Mouse (Mus musculus) liver, postnatal 0 days (tissue): Measurements from ENCODE around the gene Lrrc3c. TPM values are rescaled to one million over a fixed set of nuclear protein-coding genes. Genes with fewer than 3 reads are reported as not detected.
A peak's percentile ranks its signal among the peaks of the same experiment; 100 is the strongest.
"Not testable (repeated sequence)": the region's sequence is repeated elsewhere in the genome, so short reads cannot be mapped to it uniquely, and the experiment has no call there.

ENCODE experiments used
- ATAC-seq: fragments of 200-750 bp; cut with Nextera tagmentation; 2 replicates; pipeline ENCODE4 v1.8.0; 2017; ENCODE audit warnings: mild to moderate bottlenecking, moderate library complexity
- DNase-seq: peaks from one replicate; pipeline ENCODE4 v3.0.0-alpha.2; 2016
- H3K27ac ChIP-seq: fragments of 300-500 bp; sonication (generic); 2 replicates; pipeline ENCODE4 v1.5.1; 2014; ENCODE audit warnings: antibody characterized with exemption, moderate library complexity, mild to moderate bottlenecking, low read depth
- H3K27me3 ChIP-seq: fragments of 300-500 bp; sonication (generic); 2 replicates; pipeline ENCODE4 v1.6.1; 2014; ENCODE audit warnings: low read length, control low read depth, mixed read lengths; ENCODE audit not compliant: insufficient read depth
- H3K36me3 ChIP-seq: fragments of 300-500 bp; sonication (generic); replicated peaks from 2 replicates; pipeline ENCODE4 v1.6.1; 2014; ENCODE audit warnings: mild to moderate bottlenecking, control low read depth, low read length, moderate library complexity, mixed read lengths; ENCODE audit not compliant: insufficient read depth
- H3K4me1 ChIP-seq: fragments of 300-500 bp; sonication (generic); 2 replicates; pipeline ENCODE4 v1.6.1; 2014; ENCODE audit warnings: antibody characterized with exemption, mild to moderate bottlenecking, control low read depth; ENCODE audit not compliant: insufficient read depth
- H3K4me2 ChIP-seq: fragments of 300-500 bp; sonication (generic); 2 replicates; pipeline ENCODE4 v1.6.1; 2014; ENCODE audit warnings: low read depth, mild to moderate bottlenecking, low read length, moderate library complexity, mixed read lengths
- H3K4me3 ChIP-seq: fragments of 300-500 bp; sonication (generic); 2 replicates; pipeline ENCODE4 v1.5.1; 2014; ENCODE audit warnings: low read depth, low read length
- H3K9ac ChIP-seq: fragments of 300-500 bp; sonication (generic); replicated peaks from 2 replicates; pipeline ENCODE4 v1.6.1; 2014; ENCODE audit warnings: mild to moderate bottlenecking, moderate library complexity
- H3K9me3 ChIP-seq: fragments of 300-500 bp; sonication (generic); 2 replicates; pipeline ENCODE4 v1.6.1; 2016; ENCODE audit warnings: mild to moderate bottlenecking, control low read depth, low read length, mixed read lengths
- CTCF ChIP-seq: sonication (generic); IDR thresholded peaks from 2 replicates; pipeline ENCODE4 v1.5.1; 2016; ENCODE audit warnings: antibody characterized with exemption, low read depth
- EP300 ChIP-seq: IDR thresholded peaks from 2 replicates; pipeline ENCODE4 v1.6.1; 2016; ENCODE audit warnings: antibody characterized with exemption, low read depth, mild to moderate bottlenecking
- WGBS: fragments of 180-500 bp; shearing (Covaris S2); extraction: QIAGEN DNeasy Blood & Tissue Kit; methylation state at CpG from one replicate; pipeline ENCODE4 v1.1.7; 2014; ENCODE audit not compliant: insufficient replicate concordance; 5-methylcytosine and 5-hydroxymethylcytosine counted together
- polyA plus RNA-seq: library from polyadenylated mRNA; unstranded; fragments of >200 nt; fragmentation: Nextera tagmentation; extraction: Ambion mirVana; gene quantifications from 2 replicates; pipeline ENCODE4 v1.2.1, GENCODE M21; 2015

Gene Lrrc3c
- polyA plus RNA-seq, 1 experiment from 2014 or later: not detected

DNA sequence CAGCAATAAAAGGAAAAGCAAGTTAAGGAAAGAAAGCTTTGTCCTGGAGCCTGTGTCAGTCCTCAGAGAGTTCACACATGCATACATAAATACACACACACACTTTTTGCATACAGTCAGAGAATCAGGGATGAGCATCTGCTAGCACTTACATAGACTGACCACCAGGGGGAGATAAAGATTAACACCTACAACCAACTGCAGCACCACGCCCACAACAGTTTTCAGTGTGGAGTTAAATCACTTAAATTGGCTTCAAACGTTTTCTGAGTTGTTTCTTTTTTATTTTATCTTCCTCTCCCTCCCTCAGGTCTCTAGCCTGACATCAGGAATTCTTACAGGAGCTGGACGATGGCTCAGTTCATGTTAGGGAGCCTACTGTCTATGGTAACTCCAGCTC lies 8.7 kb downstream of the Lrrc3c start:
- DNase-seq (peak; percentile 33), ATAC-seq (no peak)
- Histone ChIP-seq H3K36me3 (no peaks in the 10 kb centered on the region), H3K4me3 (no peak overlapping the region), H3K4me1 (peaks cover 5% of the 10 kb centered on the region; the same call in 1 of the 2 replicates), H3K27me3 (peaks cover 8% of the 10 kb centered on the region; the same call in 1 of the 2 replicates), H3K4me2 (no peak overlapping the region), H3K27ac (no peak overlapping the region), H3K9me3 (no peaks in the 10 kb centered on the region), H3K9ac (no peak overlapping the region)
- WGBS: 10% methylated on average over 3 of the region's 3 CpGs
- TF ChIP-seq CTCF: peak; percentile 91
- TF ChIP-seq EP300: no peak

DNA sequence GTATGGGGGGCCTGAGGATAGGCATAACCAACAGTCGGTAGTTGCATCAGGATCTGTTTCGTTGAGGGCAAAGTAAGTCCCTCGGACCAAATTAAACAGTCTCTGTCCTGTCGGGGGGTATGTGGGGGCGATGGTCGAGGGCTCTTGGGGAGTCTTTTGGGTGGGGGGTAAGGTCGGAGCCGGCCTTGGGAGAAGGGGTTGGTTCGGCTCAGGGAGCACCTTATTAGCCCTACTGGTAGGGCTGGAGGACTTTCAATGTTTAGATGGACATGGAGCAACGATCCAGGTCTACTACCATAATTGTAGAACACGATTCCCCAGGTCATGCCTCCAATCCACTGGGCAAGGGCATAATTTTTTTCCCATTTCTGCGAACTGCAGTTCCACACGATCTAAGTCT lies 22.7 kb downstream of the Lrrc3c start:
- H3K9me3 ChIP-seq: peaks cover 2% of the 10 kb centered on the region; the same call in 1 of the 2 replicates
- no peak overlapping the region for H3K27ac ChIP-seq
- DNase-seq: no peak
- no peak for TF ChIP-seq EP300
- no peak for TF ChIP-seq CTCF
- H3K9ac ChIP-seq: no peak overlapping the region
- H3K4me2 ChIP-seq: no peak overlapping the region
- H3K36me3 ChIP-seq: no peaks in the 10 kb centered on the region
- H3K27me3 ChIP-seq: no peaks in the 10 kb centered on the region
- H3K4me1 ChIP-seq: no peaks in the 10 kb centered on the region
- no peak overlapping the region for H3K4me3 ChIP-seq
- 82% methylated on average over 13 of the region's 13 CpGs for WGBS
- no peak for ATAC-seq

DNA sequence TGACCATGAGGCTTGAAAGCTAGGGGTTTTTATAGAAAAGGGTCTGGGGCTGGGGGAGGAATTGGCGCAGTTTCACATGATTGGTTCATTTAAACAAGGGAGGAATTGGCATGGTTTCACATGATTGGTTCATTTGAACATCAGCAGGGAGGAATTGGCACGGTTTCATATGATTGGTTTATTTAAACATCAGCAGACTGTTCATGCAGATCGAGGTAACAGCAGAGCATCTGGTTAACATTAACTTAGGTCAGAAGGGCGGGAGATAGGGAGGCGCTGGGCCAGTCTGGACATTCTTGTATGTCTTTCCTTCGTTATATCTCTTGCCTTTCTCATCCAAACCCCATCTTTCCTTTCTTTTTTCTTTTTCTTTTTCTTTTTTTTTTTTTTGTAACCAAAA lies 25.9 kb downstream of the Lrrc3c start:
- H3K36me3 ChIP-seq, H3K27me3 ChIP-seq, DNase-seq, H3K4me2 ChIP-seq, H3K27ac ChIP-seq, H3K9ac ChIP-seq, ATAC-seq, H3K9me3 ChIP-seq, H3K4me3 ChIP-seq, H3K4me1 ChIP-seq: not testable (repeated sequence)
- 73% methylated on average over 6 of the region's 6 CpGs for WGBS

DNA sequence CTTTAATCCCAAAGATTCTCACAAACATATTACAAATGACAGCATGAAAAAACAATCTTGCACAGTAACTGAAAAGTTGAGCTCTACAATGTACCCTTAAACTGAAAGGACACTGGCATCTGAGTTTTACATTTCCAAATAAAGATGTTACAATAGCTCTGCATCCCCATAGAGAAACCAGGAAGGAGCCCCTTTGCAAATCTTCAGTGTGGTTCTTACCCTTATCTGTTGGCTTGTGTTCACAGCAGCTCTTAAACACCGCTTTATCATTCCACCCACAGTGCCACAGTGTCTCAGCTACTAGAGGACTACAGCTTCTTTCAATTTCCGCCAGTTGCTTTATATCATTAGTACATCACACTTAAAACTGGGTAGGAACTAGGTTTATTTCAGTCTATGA lies 26.3 kb downstream of the Lrrc3c start:
- H3K9ac ChIP-seq, ATAC-seq, H3K36me3 ChIP-seq, H3K4me1 ChIP-seq, H3K9me3 ChIP-seq, H3K4me3 ChIP-seq, DNase-seq, H3K4me2 ChIP-seq, H3K27ac ChIP-seq, H3K27me3 ChIP-seq: not testable (repeated sequence)
- 69% methylated on average over 2 of the region's 2 CpGs for WGBS

DNA sequence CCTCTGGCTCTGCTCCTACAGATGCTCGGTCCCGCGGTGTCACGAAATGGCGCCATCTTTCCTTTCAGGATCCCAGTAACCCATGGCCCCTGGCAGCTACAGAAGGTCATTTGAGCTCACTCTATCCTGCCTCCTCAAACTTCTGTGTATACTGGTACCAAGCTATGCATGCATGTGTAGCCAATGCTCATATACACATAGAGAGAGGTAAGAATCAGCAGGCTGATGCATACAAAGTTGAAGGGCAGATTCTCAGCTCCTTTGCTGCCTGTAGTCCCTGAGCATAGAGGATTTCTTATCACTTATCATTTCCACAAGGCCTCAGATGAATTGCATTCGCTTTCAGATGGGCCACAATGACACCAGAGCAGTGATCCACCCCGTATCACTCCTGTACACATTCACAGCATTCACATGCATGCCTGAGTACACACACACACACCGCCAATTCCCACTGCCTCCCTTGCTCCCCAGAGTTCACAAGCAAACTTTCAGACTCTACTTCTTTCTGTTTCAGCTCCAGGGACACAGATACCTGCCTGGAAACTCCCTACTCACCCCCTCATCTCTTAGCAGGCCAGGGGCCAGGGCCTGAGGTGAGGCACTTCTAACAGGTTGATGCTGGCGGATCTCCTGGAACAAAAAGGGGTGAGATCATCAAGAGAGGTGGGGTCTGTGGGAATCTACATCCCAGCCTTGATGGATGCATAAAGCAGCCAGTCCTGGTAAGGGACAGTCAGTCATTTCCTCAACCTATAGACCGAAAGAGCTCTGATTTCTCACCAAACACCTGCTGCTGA lies 27.7 kb downstream of the Lrrc3c start, which contains the start of the genes Gm12355 and Gsdma3:
Gene Gm12355, minus strand, starts transcription at position 51 of the 800 bp plus-strand sequence.
Gene Gsdma3, plus strand, starts transcription at position 750 of the 800 bp plus-strand sequence.
- no peak for DNase-seq
- H3K27me3 ChIP-seq: no peaks in the 10 kb centered on the region
- peaks cover 2% of the 10 kb centered on the region; the same call in 1 of the 2 replicates for H3K9me3 ChIP-seq
- no peak for ATAC-seq
- no peak within 1 kb of the TSS for H3K4me3 ChIP-seq
- no peak within 1 kb of the TSS for H3K27ac ChIP-seq
- no peaks in the 10 kb centered on the region for H3K36me3 ChIP-seq
- TF ChIP-seq EP300: no peak
- TF ChIP-seq CTCF: no peak
- H3K4me1 ChIP-seq: no peaks in the 10 kb centered on the region
- no peak within 1 kb of the TSS for H3K4me2 ChIP-seq
- H3K9ac ChIP-seq: no peak within 1 kb of the TSS
- 83% methylated on average over 10 of the region's 10 CpGs for WGBS

DNA sequence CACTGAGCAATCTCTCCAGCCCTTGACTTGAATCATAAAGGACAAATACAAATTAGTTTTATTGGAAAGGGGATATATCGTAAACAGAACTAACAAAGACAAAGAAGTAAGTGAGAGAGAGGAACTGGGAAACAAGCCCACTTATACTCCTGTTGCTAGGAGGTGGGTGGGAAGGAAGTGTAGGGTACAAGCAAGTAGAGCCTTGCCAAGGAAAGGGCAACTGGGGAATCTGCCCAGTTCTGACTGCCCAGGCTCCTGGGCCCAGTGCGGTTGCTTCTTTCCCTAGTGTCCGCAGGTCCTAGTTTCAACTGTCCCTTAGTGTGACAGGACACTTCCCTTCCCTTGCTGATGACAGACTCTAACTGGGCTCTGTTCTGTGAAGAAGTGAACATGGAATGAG lies 30.6 kb downstream of the Lrrc3c start:
- H3K27ac ChIP-seq: no peak overlapping the region
- no peaks in the 10 kb centered on the region for H3K4me1 ChIP-seq
- no peaks in the 10 kb centered on the region for H3K27me3 ChIP-seq
- H3K4me3 ChIP-seq: no peak overlapping the region
- H3K4me2 ChIP-seq: no peak overlapping the region
- 82% methylated on average over 3 of the region's 3 CpGs for WGBS
- H3K9me3 ChIP-seq: no peaks in the 10 kb centered on the region; the same call in 1 of the 2 replicates
- no peak for ATAC-seq
- DNase-seq: no peak
- no peaks in the 10 kb centered on the region for H3K36me3 ChIP-seq
- TF ChIP-seq CTCF: no peak
- no peak for TF ChIP-seq EP300
- no peak overlapping the region for H3K9ac ChIP-seq
